Mouse (Mus musculus) heart, postnatal 0 days (tissue): ENCODE measurements around the gene Pfdn5.

ENCODE experiments used
- CTCF ChIP-seq: IDR thresholded peaks from 2 replicates; pipeline ENCODE4 v1.5.1; 2016; ENCODE audit warnings: antibody characterized with exemption, control low read depth, low read depth
- EP300 ChIP-seq: IDR thresholded peaks from 2 replicates; pipeline ENCODE4 v1.6.1; 2016; ENCODE audit warnings: antibody characterized with exemption, low read depth

GRCm38 (mm10) chr15:102335254-102335653 lies 9.3 kb downstream of the Pfdn5 start:
- TF ChIP-seq CTCF (no peak), EP300 (no peak)
